In genomic region chr16:12518264-12518663, GRCm38 (mm10) we compare ENCODE assay signal across 27 mouse cellular contexts.
"Had no signal": no experiment of that assay in that cellular context is flagged by ENCODE, and none has a peak within 500 bp of the region (broad histone marks: within the 10 kb centered on the region; RNA-seq: fewer than 3 reads in every experiment).

No protein-coding gene starts in this region.

- H3K4me3 ChIP-seq: embryonic facial prominence, embryonic 10.5 days; embryonic facial prominence, embryonic 12.5 days; embryonic facial prominence, embryonic 13.5 days; embryonic facial prominence, embryonic 15.5 days; erythroblast, embryonic 14.5 days; forebrain, embryonic 10.5 days; forebrain, embryonic 12.5 days; forebrain, embryonic 13.5 days; forebrain, embryonic 15.5 days; gastrocnemius, adult 2 months; heart, adult 2 months had no signal

- H3K4me2 ChIP-seq: embryonic facial prominence, embryonic 12.5 days; embryonic facial prominence, embryonic 13.5 days; embryonic facial prominence, embryonic 15.5 days; forebrain, embryonic 12.5 days; forebrain, embryonic 13.5 days; forebrain, embryonic 15.5 days had no signal

- H3K4me1 ChIP-seq: embryonic facial prominence, embryonic 10.5 days; embryonic facial prominence, embryonic 12.5 days; embryonic facial prominence, embryonic 15.5 days; forebrain, embryonic 10.5 days; forebrain, embryonic 12.5 days; forebrain, embryonic 13.5 days had no signal

- H3K27ac ChIP-seq: embryonic facial prominence, embryonic 10.5 days; embryonic facial prominence, embryonic 12.5 days; embryonic facial prominence, embryonic 13.5 days; embryonic facial prominence, embryonic 15.5 days; forebrain, embryonic 10.5 days; forebrain, embryonic 12.5 days; forebrain, embryonic 13.5 days; forebrain, embryonic 15.5 days; gastrocnemius, adult 2 months; heart, adult 2 months had no signal

- H3K27me3 ChIP-seq: embryonic facial prominence, embryonic 12.5 days; embryonic facial prominence, embryonic 13.5 days; embryonic facial prominence, embryonic 15.5 days; forebrain, embryonic 12.5 days; forebrain, embryonic 13.5 days; forebrain, embryonic 15.5 days had no signal

- DNase-seq: cerebellum, adult 9-10 months; cerebellum, adult 9-11 months; cerebellum, postnatal 10 days; cerebellum, postnatal 14 days; cerebellum, postnatal 25 days; cerebellum, postnatal 36 days; embryo, embryonic 11 days; forebrain, postnatal 0 days; gastrocnemius, adult 2 months; gastrocnemius, postnatal 10 days; gastrocnemius, postnatal 14 days; gastrocnemius, postnatal 25 days; gastrocnemius, postnatal 36 days; heart, adult 11 months; heart, adult 18-20 months; heart, adult 2 months had no signal

- H3K9ac ChIP-seq: embryonic facial prominence, embryonic 12.5 days; embryonic facial prominence, embryonic 13.5 days; embryonic facial prominence, embryonic 15.5 days; forebrain, embryonic 12.5 days; forebrain, embryonic 13.5 days; forebrain, embryonic 15.5 days; forebrain, postnatal 0 days had no signal

- ATAC-seq: forebrain, embryonic 13.5 days; forebrain, embryonic 14.5 days; forebrain, embryonic 15.5 days; forebrain, embryonic 16.5 days; forebrain, postnatal 0 days had no signal

- H3K36me3 ChIP-seq: embryonic facial prominence, embryonic 10.5 days; embryonic facial prominence, embryonic 12.5 days; embryonic facial prominence, embryonic 13.5 days; embryonic facial prominence, embryonic 15.5 days; forebrain, embryonic 10.5 days; forebrain, embryonic 12.5 days; forebrain, embryonic 15.5 days had no signal

- H3K9me3 ChIP-seq: embryonic facial prominence, embryonic 10.5 days; embryonic facial prominence, embryonic 12.5 days; embryonic facial prominence, embryonic 13.5 days; embryonic facial prominence, embryonic 15.5 days; forebrain, embryonic 10.5 days; forebrain, embryonic 12.5 days; forebrain, embryonic 13.5 days; forebrain, embryonic 15.5 days had no signal
